Comparison of ENCODE assay signal across 27 mouse cellular contexts in the genomic region with DNA sequence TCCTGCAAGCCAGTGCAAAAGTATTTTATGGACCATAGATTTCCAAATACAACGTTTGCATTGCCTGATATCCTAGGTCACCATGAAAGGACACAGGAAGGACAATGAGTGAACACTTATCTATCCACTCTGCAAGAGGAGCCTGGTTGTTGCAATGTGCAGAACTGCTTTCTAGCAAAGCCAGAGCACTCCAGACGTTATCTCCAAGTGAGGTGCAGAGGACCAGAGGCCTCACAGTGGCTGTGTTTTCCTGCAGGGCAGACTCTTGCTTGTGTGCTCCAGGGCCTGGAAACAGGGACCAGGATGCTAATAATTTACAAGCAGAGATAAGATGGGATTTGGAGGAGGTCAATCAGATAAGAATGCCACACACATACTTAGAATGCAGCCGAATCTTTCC.
DNase-seq lines count a peak whose midpoint lies in the region; ATAC-seq and TF ChIP-seq lines count a peak whose summit lies in the region.
"Had no signal": no experiment of that assay in that cellular context is flagged by ENCODE, and none has a peak within 500 bp of the region (broad histone marks: within the 10 kb centered on the region; RNA-seq: fewer than 3 reads in every experiment).

No protein-coding gene starts in this region.

- H3K79me2 ChIP-seq in macrophage (ENCODE audit: inconsistent target), result peaks cover 17% of the 10 kb centered on the region; the same call in 1 of the 2 replicates

- intact Hi-C loops in heart, postnatal 36 days (cut with DNase I), result no loop called here
- intact Hi-C loops in heart, postnatal 14 days (cut with DNase I), result no loop called here

- TF ChIP-seq CTCF in heart, postnatal 0 days (IDR thresholded peaks at IDR 0.05; ENCODE audit: low read depth), result no peak

- H3K9me3 ChIP-seq in heart, embryonic 12.5 days (replicated peaks), result no peaks in the 10 kb centered on the region
- no peaks in the 10 kb centered on the region for H3K9me3 ChIP-seq in heart, postnatal 0 days (replicated peaks; ENCODE audit: control insufficient read depth, low read length)
- H3K9me3 ChIP-seq in intestine, embryonic 15.5 days, result no peaks in the 10 kb centered on the region
- H3K9me3 ChIP-seq: hindbrain, embryonic 12.5 days; limb, embryonic 13.5 days; lung, embryonic 15.5 days; midbrain, embryonic 15.5 days had no signal

- no peaks in the 10 kb centered on the region for H3K36me3 ChIP-seq in heart, embryonic 12.5 days
- no peaks in the 10 kb centered on the region for H3K36me3 ChIP-seq in heart, postnatal 0 days (replicated peaks; ENCODE audit: control insufficient read depth, insufficient read depth, low read length)
- no peaks in the 10 kb centered on the region for H3K36me3 ChIP-seq in intestine, embryonic 15.5 days
- no peaks in the 10 kb centered on the region for H3K36me3 ChIP-seq in macrophage (ENCODE audit: inconsistent target)
- H3K36me3 ChIP-seq: hindbrain, embryonic 12.5 days; limb, embryonic 13.5 days; lung, embryonic 15.5 days; midbrain, embryonic 15.5 days had no signal

- no peak for DNase-seq in heart, postnatal 36 days
- no peak for DNase-seq in heart, postnatal 0 days (ENCODE audit: low spot score)
- no peak for DNase-seq in heart, postnatal 14 days
- DNase-seq in spleen, postnatal 4 days (ENCODE audit: low spot score in 2 of 2), result no peak
- DNase-seq: adrenal gland, adult 2 months; adrenal gland, postnatal 36 days; cerebellum, adult 18-20 months; cerebellum, postnatal 10 days; gastrocnemius, adult 2 months; kidney, adult 2 months; kidney, postnatal 36 days; right cerebral cortex, adult 18-20 months; spleen, adult 18-20 months; thymus, adult 18-20 months; thymus, postnatal 25 days had no signal

- 7% methylated on average over 3 of the region's 3 CpGs for WGBS in heart, embryonic 12.5 days
- WGBS in heart, postnatal 0 days, result 18% methylated on average over 3 of the region's 3 CpGs
- 25% methylated on average over 3 of the region's 3 CpGs for WGBS in intestine, embryonic 15.5 days
- 72% methylated on average over 3 of the region's 3 CpGs for WGBS in macrophage (ENCODE audit: missing documents)

- peak overlapping the region; percentile 76 for H3K27ac ChIP-seq in heart, embryonic 12.5 days (ENCODE audit: poor library complexity, severe bottlenecking)
- H3K27ac ChIP-seq in heart, postnatal 0 days (ENCODE audit: low read depth), result peak overlapping the region; percentile 49
- no peak overlapping the region for H3K27ac ChIP-seq in intestine, embryonic 15.5 days
- H3K27ac ChIP-seq in macrophage, result peak overlapping the region; percentile 89
- H3K27ac ChIP-seq: hindbrain, embryonic 12.5 days; layer of hippocampus, adult 2 months; left cerebral cortex, adult 2 months; limb, embryonic 13.5 days; lung, embryonic 15.5 days; midbrain, embryonic 15.5 days; stomach, postnatal 0 days had no signal

- H3K27me3 ChIP-seq in heart, embryonic 12.5 days (replicated peaks), result no peaks in the 10 kb centered on the region
- H3K27me3 ChIP-seq in heart, postnatal 0 days (ENCODE audit: control insufficient read depth, insufficient read depth, low read length), result no peaks in the 10 kb centered on the region
- no peaks in the 10 kb centered on the region for H3K27me3 ChIP-seq in intestine, embryonic 15.5 days (replicated peaks)
- H3K27me3 ChIP-seq: hindbrain, embryonic 12.5 days; limb, embryonic 13.5 days; lung, embryonic 15.5 days; midbrain, embryonic 15.5 days had no signal

- H3K9ac ChIP-seq in heart, embryonic 12.5 days, result no peak overlapping the region
- no peak overlapping the region for H3K9ac ChIP-seq in heart, postnatal 0 days (replicated peaks; ENCODE audit: low read depth, low read length)
- H3K9ac ChIP-seq in intestine, embryonic 15.5 days, result no peak overlapping the region
- H3K9ac ChIP-seq: hindbrain, embryonic 12.5 days; lung, embryonic 15.5 days; midbrain, embryonic 15.5 days had no signal

- no peak for TF ChIP-seq EP300 in heart, postnatal 0 days (IDR thresholded peaks at IDR 0.05; ENCODE audit: low read depth)

- H3K4me2 ChIP-seq in heart, embryonic 12.5 days, result peak overlapping the region; percentile 55; the same call in 1 of the 2 replicates
- no peak overlapping the region for H3K4me2 ChIP-seq in heart, postnatal 0 days (ENCODE audit: low read depth, low read length)
- H3K4me2 ChIP-seq in intestine, embryonic 15.5 days (replicated peaks), result no peak overlapping the region
- H3K4me2 ChIP-seq: midbrain, embryonic 15.5 days had no signal

- H3K4me3 ChIP-seq in heart, embryonic 12.5 days, result no peak overlapping the region
- H3K4me3 ChIP-seq in heart, postnatal 0 days (ENCODE audit: low read depth, low read length), result no peak overlapping the region
- H3K4me3 ChIP-seq in intestine, embryonic 15.5 days (replicated peaks), result no peak overlapping the region
- H3K4me3 ChIP-seq in macrophage (ENCODE audit: inconsistent target), result no peak overlapping the region
- H3K4me3 ChIP-seq: erythroblast, embryonic 14.5 days; hindbrain, embryonic 12.5 days; layer of hippocampus, adult 2 months; left cerebral cortex, adult 2 months; lung, embryonic 15.5 days; midbrain, embryonic 15.5 days had no signal

- H3K4me1 ChIP-seq in heart, embryonic 12.5 days (replicated peaks), result peaks cover 33% of the 10 kb centered on the region
- H3K4me1 ChIP-seq in heart, postnatal 0 days (ENCODE audit: control insufficient read depth, insufficient read depth), result peaks cover 24% of the 10 kb centered on the region; the same call in 1 of the 2 replicates
- H3K4me1 ChIP-seq in intestine, embryonic 15.5 days (replicated peaks), result peaks cover 19% of the 10 kb centered on the region
- H3K4me1 ChIP-seq: hindbrain, embryonic 12.5 days; midbrain, embryonic 15.5 days had no signal

- ATAC-seq in heart, embryonic 12.5 days (ENCODE audit: insufficient number of reproducible peaks, low FRiP score), result 0 out of 2 replicates have a peak, but pooled peaks have one; percentile 51
- peak; percentile 40; the same call in 1 of the 2 replicates for ATAC-seq in heart, postnatal 0 days (ENCODE audit: insufficient read depth, low read depth)
- peak; percentile 17; the same call in 1 of the 2 replicates for ATAC-seq in intestine, embryonic 15.5 days
- ATAC-seq: forebrain, embryonic 16.5 days; midbrain, embryonic 15.5 days had no signal
